Mouse (Mus musculus) lung, adult 2 months (tissue): ENCODE results near the gene Anxa5. TPM values are rescaled to one million over a fixed set of nuclear protein-coding genes. Genes with fewer than 3 reads are reported as not detected.

Experiments
- DNase-seq: peaks from one replicate; pipeline ENCODE4 v3.0.0; 2022
- H3K4me1 ChIP-seq: fragments of 200-500 bp; 2 replicates; pipeline ENCODE4 v1.6.1; 2011; ENCODE audit warnings: low read length; ENCODE audit not compliant: control insufficient read depth, insufficient read depth
- H3K4me3 ChIP-seq: fragments of 200-500 bp; replicated peaks from 2 replicates; pipeline ENCODE3; 2011; ENCODE audit warnings: low read depth, mild to moderate bottlenecking, control low read depth, low read length; ENCODE audit errors: extremely low read depth
- CTCF ChIP-seq: fragments of 200-500 bp; IDR thresholded peaks from 2 replicates; pipeline ENCODE4 v1.5.1; 2011; ENCODE audit warnings: mild to moderate bottlenecking, low read length, control low read depth; ENCODE audit not compliant: insufficient read depth
- POLR2A ChIP-seq: fragments of 200-500 bp; IDR thresholded peaks from 2 replicates; pipeline ENCODE4 v1.6.1; 2011; ENCODE audit warnings: low read depth, mild to moderate bottlenecking, control low read depth, low read length, borderline replicate concordance; ENCODE audit errors: extremely low read depth
- WGBS: fragments of 180-500 bp; shearing (Covaris S2); methylation state at CpG from one replicate; pipeline ENCODE4 v1.1.7; 2018; 5-methylcytosine and 5-hydroxymethylcytosine counted together
- polyA plus RNA-seq: library from polyadenylated mRNA; depleted of rRNA; stranded (reverse); fragments of >200 nt; gene quantifications from 2 replicates; pipeline ENCODE4 v1.2.3, GENCODE M21; 2012

Anxa5 gene
- polyA plus RNA-seq, 1 experiment: 1,294 TPM

DNA sequence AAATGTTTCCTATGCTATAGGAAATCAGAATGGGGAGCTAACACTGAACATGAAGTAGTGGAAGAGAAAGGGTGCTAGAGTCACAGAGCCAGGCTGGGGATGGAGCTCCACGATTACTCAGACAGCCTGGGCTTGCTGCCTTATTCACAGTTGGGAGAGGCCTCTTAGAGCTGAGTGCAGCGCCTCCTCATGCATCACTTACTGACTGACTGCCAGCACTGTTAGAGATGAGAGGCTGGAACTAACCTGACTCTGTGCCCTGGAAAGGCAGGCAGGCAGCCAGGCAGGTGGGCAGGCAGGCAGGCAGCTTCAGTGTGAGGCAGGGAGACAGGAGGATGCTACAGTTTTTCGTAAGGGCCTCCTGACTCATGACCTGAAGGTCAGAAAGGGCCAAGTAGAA is 20.1 kb downstream of the Anxa5 start:
- DNase-seq: no peak
- WGBS: 60% methylated on average over 3 of the region's 3 CpGs

DNA sequence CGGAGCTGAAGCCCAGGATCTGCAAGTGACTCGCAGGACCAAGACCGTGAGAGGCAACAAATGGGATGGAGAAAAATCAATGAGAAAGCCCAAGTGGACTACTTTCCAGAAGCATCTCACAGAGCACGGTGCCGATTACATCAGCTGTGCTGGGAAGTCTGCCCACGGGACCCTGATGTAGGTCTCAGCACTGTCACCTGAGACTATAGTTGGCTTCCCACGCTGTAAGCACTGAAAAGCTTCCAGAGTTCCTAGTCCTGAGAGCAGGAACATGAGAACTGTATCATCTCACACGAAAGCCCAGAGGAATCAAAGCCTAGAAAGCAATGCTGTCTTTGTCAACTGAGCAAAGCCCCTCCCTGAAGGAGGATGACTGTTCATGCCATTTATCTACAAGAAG is 20.6 kb downstream of the Anxa5 start:
- no peak for TF ChIP-seq POLR2A
- TF ChIP-seq CTCF: no peak
- no peaks in the 10 kb centered on the region for H3K4me1 ChIP-seq
- WGBS: 88% methylated on average over 8 of the region's 8 CpGs
- H3K4me3 ChIP-seq: no peak overlapping the region
- DNase-seq: no peak

More for the DNA sequence above, 20.1 kb downstream of the Anxa5 start:
- no peak for TF ChIP-seq POLR2A
- TF ChIP-seq CTCF: no peak
- Histone ChIP-seq H3K4me1 (no peaks in the 10 kb centered on the region), H3K4me3 (no peak overlapping the region)

DNA sequence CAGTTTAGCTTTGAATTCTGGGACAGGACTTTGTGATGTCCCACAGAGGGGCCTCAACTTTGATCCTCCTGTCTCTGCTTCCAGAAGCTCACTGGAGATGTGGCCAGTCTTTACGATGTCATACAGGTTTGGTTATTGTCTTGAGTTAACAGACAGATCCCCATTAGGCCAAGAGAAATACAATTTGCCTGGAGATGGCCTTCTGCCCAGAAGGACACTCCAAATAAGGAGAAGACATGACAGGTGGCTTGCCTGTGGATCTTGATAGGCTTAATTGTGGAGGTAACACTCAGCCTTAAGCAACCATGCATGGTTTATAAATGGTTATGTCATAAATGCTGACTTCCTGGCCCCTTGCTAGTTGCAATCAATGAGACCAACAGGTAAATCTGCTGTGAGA is 23.2 kb downstream of the Anxa5 start:
- no peak overlapping the region for H3K4me3 ChIP-seq
- H3K4me1 ChIP-seq: peaks cover 8% of the 10 kb centered on the region
- DNase-seq: no peak
- whole genome bisulfite sequencing: 91% methylated on average over 1 of the region's 1 CpGs
- TF ChIP-seq POLR2A (no peak), CTCF (no peak)

DNA sequence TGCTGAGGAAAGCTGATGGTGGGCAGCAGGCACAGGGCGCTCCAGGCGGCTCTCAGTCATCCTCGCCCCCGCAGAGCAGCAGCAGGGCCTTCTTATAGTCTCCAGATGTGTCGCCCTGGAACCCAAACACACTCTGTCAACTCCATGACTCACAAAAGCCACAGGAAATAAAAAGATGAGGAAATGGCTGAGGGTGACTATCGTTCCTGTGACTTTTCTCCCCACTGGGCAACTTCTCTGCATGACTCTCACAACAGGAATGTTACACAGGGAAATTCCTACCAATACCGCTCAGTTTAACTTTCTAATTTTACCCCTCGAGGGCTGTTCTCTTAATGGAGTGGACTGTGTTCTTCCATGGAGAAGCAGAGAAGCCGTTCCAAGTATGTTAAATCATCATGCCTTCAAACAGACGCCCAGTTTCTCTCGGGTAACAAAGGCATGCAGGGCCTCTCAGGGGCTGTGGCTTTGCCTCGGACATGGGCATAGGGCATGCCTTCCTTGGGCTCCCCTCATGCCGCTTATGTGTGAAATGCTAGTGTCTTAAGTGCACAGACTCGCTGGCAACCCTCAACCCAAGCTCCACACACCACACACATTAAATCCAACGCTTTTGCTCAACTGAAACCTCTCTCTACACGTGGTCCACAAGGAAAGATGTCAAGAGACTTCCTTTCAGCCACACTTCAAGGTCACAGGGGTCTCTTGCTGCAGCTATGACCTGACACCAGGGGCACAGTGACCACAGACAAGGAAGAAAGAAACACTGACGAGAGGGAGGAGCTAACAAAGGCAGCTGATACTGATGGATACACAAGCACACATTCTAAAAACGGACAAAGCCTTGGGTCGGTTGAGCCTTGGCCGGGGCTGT is 26.2 kb downstream of the Anxa5 start:
- no peak for TF ChIP-seq POLR2A
- no peak for TF ChIP-seq CTCF
- no peak for DNase-seq
- 31% methylated on average over 20 of the region's 20 CpGs for whole genome bisulfite sequencing
- Histone ChIP-seq H3K4me1 (peaks cover 10% of the 10 kb centered on the region), H3K4me3 (no peak overlapping the region)

- Histone ChIP-seq H3K4me1 (peaks cover 10% of the 10 kb centered on the region), H3K4me3 (no peak overlapping the region)
- TF ChIP-seq CTCF: no peak
- no peak for DNase-seq
- WGBS: 18% methylated on average over 6 of the region's 6 CpGs
Observed at GRCm38 (mm10) chr3:36446918-36447317, 28.8 kb downstream of the Anxa5 start.

GRCm38 (mm10) chr3:36446506-36446905 is 29.2 kb downstream of the Anxa5 start:
- TF ChIP-seq CTCF (no peak), POLR2A (no peak)
- 52% methylated on average over 5 of the region's 5 CpGs for WGBS
- Histone ChIP-seq H3K4me1 (peaks cover 10% of the 10 kb centered on the region), H3K4me3 (no peak overlapping the region)
- DNase-seq: no peak

GRCm38 (mm10) chr3:36446041-36446440 is 29.7 kb downstream of the Anxa5 start:
- Histone ChIP-seq H3K4me1 (peaks cover 10% of the 10 kb centered on the region), H3K4me3 (no peak overlapping the region)
- TF ChIP-seq POLR2A: no peak
- TF ChIP-seq CTCF: no peak
- DNase-seq: no peak
- WGBS: 95% methylated on average over 3 of the region's 3 CpGs

GRCm38 (mm10) chr3:36442426-36442825 is 33.3 kb downstream of the Anxa5 start:
- TF ChIP-seq POLR2A: no peak
- TF ChIP-seq CTCF: 0 out of 2 replicates have a peak, but pooled peaks have one; percentile 35
- H3K4me1 ChIP-seq: peaks cover 2% of the 10 kb centered on the region; the same call in 1 of the 2 replicates
- WGBS: 2% methylated on average over 2 of the region's 2 CpGs
- no peak for DNase-seq
- H3K4me3 ChIP-seq: no peak overlapping the region

DNA sequence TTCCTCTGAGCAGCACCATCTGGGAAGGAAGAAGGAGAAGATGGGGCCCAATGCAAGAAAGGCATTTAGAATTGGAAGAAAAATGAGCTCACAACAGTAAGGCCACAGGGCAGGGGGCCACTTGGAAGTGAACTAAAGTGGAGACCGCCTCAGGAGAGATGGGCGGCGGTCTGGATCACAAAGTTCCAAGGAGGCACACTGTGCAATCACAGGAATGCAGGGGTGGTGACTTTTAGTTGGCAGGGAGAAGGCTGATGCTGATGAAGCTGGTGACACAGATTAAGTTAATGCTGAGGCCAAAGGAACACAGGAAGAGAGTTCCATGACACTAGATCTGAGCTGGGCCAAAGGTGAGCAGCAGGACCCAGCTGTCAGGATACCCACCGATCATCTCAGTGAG is 35.4 kb downstream of the Anxa5 start:
- WGBS: 57% methylated on average over 4 of the region's 4 CpGs
- H3K4me3 ChIP-seq: no peak overlapping the region
- no peaks in the 10 kb centered on the region for H3K4me1 ChIP-seq
- no peak for DNase-seq
- TF ChIP-seq POLR2A (no peak), CTCF (no peak)

GRCm38 (mm10) chr3:36430360-36430759 is 45.3 kb downstream of the Anxa5 start:
- TF ChIP-seq CTCF (no peak), POLR2A (no peak)

DNA sequence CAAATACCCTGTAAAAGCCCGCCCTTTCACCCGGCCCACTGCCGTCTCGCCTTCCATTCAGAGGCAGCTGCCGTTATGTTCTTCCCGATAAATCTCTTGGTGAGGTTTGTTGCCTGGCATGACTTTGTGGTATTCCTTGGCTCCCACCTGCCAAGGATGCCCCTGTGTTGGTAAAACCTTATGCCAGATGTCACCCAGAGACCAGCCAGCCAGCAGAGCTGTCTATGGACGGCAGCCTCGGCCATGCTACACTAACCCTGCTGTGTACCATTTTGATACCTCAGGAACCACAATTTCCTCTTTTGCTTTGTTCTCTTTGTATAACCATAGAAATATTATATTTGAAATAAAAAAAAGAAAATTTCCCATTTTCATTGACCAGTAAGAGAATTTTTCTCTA is 48.3 kb downstream of the Anxa5 start:
- no peak overlapping the region for H3K4me3 ChIP-seq
- no peak for DNase-seq
- H3K4me1 ChIP-seq: no peaks in the 10 kb centered on the region
- no peak for TF ChIP-seq POLR2A
- TF ChIP-seq CTCF: no peak
- WGBS: 93% methylated on average over 8 of the region's 8 CpGs

More at GRCm38 (mm10) chr3:36430360-36430759, 45.3 kb downstream of the Anxa5 start:
- H3K4me3 ChIP-seq: no peak overlapping the region
- H3K4me1 ChIP-seq: no peaks in the 10 kb centered on the region
- WGBS: 79% methylated on average over 1 of the region's 1 CpGs
- DNase-seq: no peak
